Mouse (Mus musculus) layer of hippocampus, adult 2 months (tissue): ENCODE data around the gene Mapkapk2. TPM values are rescaled to one million over a fixed set of nuclear protein-coding genes. Genes with fewer than 3 reads are reported as not detected.
"Not testable (repeated sequence)": the region's sequence is repeated elsewhere in the genome, so short reads cannot be mapped to it uniquely, and the experiment has no call there.

Source experiments
- DNase-seq, 2 experiments: peaks; one replicate each; pipeline ENCODE4 v3.0.0; 2022; ENCODE audit warnings: low spot score in 2 of 2
- H3K27ac ChIP-seq: fragments of 200-600 bp; 2 replicates; pipeline ENCODE4 v1.8.1; 2022
- H3K4me3 ChIP-seq: fragments of 200-600 bp; 2 replicates; pipeline ENCODE4 v1.8.1; 2022; ENCODE audit warnings: mild to moderate bottlenecking
- CTCF ChIP-seq: fragments of 200-600 bp; conservative IDR thresholded peaks from 2 replicates; pipeline ENCODE4 v1.8.1; 2022; ENCODE audit warnings: antibody characterized with exemption, mild to moderate bottlenecking, moderate library complexity
- long read RNA-seq, 2 experiments: library from polyadenylated mRNA; stranded (forward); transcript quantifications; one replicate each; pipeline ENCODE4 v2.0.0; 2021; ENCODE audit warnings: borderline mapping rate in 2 of 2
- total RNA-seq, 2 experiments: library from RNA; stranded (reverse); gene quantifications; 2 replicates each; pipeline ENCODE4 v1.2.3; 2021

The Mapkapk2 gene
- 10 to 100 TPM; 28.4 to 29.4 TPM for total RNA-seq
- long read RNA-seq, experiment 1, transcript Mapkapk2-201 (10 exons, 2,854 nt) = major isoform, 24 of 28 reads
- long read RNA-seq, experiment 1, partial matches to known transcripts = 2 of 28 reads
- long read RNA-seq, experiment 1, other reads (novel, unspliced or antisense) = 2 of 28 reads
- long read RNA-seq, experiment 2, transcript Mapkapk2-201 (10 exons, 2,854 nt) = major isoform, 48 of 52 reads
- long read RNA-seq, experiment 2, partial matches to known transcripts = 3 of 52 reads
- long read RNA-seq, experiment 2, other reads (novel, unspliced or antisense) = 1 of 52 reads

DNA sequence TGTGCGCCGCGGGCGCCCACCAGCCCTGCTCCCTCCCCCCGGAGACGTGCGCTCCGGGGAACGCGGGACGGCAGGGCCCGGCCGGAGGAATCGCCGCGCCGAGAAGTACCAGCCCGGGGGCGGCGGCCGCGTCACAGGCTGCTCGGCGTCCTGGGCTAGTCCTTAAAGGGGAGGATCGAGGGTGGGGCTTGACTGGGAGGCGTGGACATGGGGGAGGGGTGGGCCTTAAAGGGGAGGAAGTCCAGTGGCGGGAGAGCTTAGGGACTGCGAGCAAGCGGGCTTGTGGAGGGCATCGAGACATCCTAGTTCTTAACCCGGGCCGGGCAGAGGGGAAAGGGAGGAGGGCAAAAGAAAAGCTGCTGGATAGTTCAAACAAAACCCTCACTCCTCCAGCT, at the start of gene Mapkapk2:
TSS of gene Mapkapk2 (minus strand) at position 127 of the 395 bp plus-strand sequence.
- Histone ChIP-seq H3K27ac (peak within 1 kb of the TSS; percentile 85), H3K4me3 (peak within 1 kb of the TSS; percentile 89)
- peak; percentile 90 to 94 for DNase-seq
- TF ChIP-seq CTCF = no peak

- no peak for TF ChIP-seq CTCF
- no peak for DNase-seq
- Histone ChIP-seq H3K27ac (no peak overlapping the region), H3K4me3 (no peak overlapping the region)
Observed at GRCm38 (mm10) chr1:131146181-131146614, 48.6 kb upstream of the Mapkapk2 start.

GRCm38 (mm10) chr1:131145222-131145621, 47.6 kb upstream of the Mapkapk2 start:
- not testable (repeated sequence) for H3K4me3 ChIP-seq, H3K27ac ChIP-seq, DNase-seq

GRCm38 (mm10) chr1:131142472-131142871, 44.8 kb upstream of the Mapkapk2 start:
- TF ChIP-seq CTCF = no peak
- no peak for DNase-seq
- Histone ChIP-seq H3K4me3 (no peak overlapping the region), H3K27ac (no peak overlapping the region)

DNA sequence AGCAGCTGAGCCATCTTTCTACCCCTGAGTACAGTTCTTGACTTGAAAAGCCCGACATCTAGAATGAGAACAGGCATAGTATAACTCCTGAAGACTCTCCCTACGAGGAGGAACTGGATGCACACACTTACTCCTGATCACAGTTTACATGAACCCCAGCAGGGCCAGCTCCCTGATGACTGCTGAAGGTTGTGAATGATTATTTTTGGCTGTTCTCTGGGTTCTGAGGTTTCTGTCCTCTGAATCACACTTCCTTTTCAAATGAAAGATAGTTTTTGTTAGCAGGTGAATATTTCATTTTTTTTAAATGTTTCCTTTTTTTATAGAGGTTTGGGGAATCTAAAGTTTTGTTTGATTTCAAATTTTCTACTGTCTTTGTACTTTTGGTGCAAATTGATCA, 43.8 kb upstream of the Mapkapk2 start:
- TF ChIP-seq CTCF = no peak
- no peak for DNase-seq
- no peak overlapping the region for H3K27ac ChIP-seq

DNA sequence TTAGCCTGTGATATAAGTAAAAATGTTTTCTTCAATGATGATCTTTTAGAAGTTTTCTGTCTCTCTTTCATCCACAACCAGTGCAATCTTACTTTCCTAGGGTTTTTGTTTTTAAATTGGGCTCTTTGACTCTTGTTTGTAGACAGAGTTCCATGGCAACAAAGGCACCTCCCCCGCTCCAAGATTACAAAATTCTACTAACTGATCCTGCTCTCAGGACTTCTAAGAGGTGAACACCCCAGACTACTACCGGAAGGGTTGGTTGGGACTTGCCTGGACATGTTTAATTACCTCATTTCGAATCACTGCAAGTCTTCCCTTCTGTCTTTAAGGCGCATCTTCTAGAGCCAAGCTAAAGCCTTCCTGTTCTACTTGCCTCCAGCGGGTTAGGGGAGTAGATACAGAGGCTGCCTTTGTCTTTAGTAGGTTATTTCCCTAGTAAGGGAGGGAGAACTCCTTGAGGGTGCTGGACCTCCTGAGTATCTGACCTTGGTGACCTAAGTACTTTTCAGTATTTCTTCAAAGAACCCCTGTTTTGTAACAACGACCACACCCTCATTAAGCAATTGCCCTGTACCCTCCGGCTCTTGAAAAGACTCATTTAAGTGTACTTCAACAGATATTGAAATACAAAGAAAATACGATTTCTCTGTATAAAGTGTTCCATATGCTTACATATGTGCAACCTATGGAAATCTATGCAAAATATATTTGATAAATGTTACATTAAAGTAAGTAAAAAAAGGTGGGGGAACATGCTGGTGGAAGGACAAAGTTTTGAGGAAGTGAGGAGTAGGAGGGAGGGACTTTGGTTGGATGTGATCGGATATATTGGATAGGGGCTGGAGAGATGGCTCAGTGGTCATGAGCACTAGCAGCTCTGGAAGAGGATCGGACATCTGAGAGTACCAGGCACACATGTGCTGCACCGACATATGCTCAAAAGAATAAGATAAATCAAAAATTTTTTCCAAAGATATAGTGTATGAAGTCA, 41.8 kb upstream of the Mapkapk2 start:
- no peak for DNase-seq
- TF ChIP-seq CTCF = no peak
- H3K27ac ChIP-seq = peak overlapping the region; percentile 84
- peak overlapping the region; percentile 72 for H3K4me3 ChIP-seq

More for the DNA sequence above, 43.8 kb upstream of the Mapkapk2 start:
- no peak overlapping the region for H3K4me3 ChIP-seq

- peak within 1 kb of the TSS; percentile 84 for H3K27ac ChIP-seq
Observed at GRCm38 (mm10) chr1:131138191-131139016, 40.8 kb upstream of the Mapkapk2 start, which contains the start of gene Dyrk3. Dyrk3 (minus strand) TSS chr1:131138340.

GRCm38 (mm10) chr1:131137717-131138118, 40.1 kb upstream of the Mapkapk2 start:
- no peak for TF ChIP-seq CTCF
- peak overlapping the region; percentile 72 for H3K4me3 ChIP-seq
- no peak for DNase-seq
- peak overlapping the region; percentile 84 for H3K27ac ChIP-seq

More at GRCm38 (mm10) chr1:131138191-131139016, 40.8 kb upstream of the Mapkapk2 start, which contains the start of gene Dyrk3:
- TF ChIP-seq CTCF = peak; percentile 75
- peak within 1 kb of the TSS; percentile 72 for H3K4me3 ChIP-seq
- DNase-seq = peak; percentile 90 to 91

DNA sequence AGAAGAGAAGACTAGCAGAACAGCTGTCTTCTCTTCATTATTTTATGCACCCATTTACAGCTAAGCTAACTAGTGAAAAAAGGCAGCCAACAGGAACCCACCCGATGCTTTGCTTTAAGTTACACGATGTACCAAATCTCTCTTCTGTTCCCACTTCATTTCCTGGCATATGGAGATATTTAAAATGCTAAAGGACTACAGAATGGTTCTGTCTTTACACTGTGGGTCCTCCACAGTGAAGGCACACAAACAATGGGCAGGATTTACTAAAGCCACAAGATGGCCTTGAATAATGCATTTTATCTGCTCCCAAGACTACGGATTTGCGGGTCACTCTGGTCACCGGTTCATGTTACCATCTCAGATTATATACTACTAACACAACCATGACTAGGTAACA, 39.5 kb upstream of the Mapkapk2 start:
- H3K27ac ChIP-seq = peak overlapping the region; percentile 84
- no peak for DNase-seq
- no peak for TF ChIP-seq CTCF
- H3K4me3 ChIP-seq = peak overlapping the region; percentile 72

GRCm38 (mm10) chr1:131135960-131136629, 38.5 kb upstream of the Mapkapk2 start:
- H3K27ac ChIP-seq = peak overlapping the region; percentile 84
- TF ChIP-seq CTCF = no peak
- H3K4me3 ChIP-seq = peak overlapping the region; percentile 72
- no peak for DNase-seq

DNA sequence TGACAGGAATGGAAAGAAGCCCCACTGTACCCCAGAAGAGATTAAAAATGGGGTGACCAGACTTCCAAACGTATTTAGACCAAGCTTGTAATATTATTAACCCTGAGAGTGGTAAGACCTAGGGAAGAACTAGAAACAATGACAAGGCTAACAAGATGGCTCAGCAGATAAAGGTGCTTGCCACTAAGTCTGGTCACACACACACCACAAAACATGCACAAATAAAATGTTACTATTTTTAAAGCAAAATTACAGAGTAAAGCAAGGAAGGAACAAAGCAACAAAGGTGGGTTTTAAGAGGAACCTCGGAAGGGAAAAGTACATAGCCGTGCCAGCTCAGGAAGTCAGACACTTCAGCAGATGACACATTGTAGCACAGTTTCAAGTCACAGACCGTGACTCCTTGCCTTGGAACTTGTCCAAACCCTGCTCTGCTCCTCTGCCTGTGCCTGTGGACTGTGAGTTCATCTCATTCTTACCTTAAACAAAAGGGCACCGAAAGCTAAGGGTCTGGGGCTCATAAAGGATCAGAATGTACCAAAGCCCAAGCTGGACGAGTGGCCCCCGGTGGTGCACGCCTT, 37.4 kb upstream of the Mapkapk2 start:
- no peak for DNase-seq
- Histone ChIP-seq H3K27ac (peak overlapping the region; percentile 84; the same call in 1 of the 2 replicates), H3K4me3 (peak overlapping the region; percentile 72)
- no peak for TF ChIP-seq CTCF
